Mouse (Mus musculus): ENCODE measurements at regions not wholly inside any gene's neighbourhood (a gene's known extent, or its start where the extent isn't known, plus 50 kb on each side); places are given as distances from the start of the nearest gene placed in this dataset.

- TF ChIP-seq CTCF (IDR thresholded peaks at IDR 0.05; ENCODE audit: low read depth): no peak
- DNase-seq (peak; percentile 51), ATAC-seq (ENCODE audit: insufficient read depth) (peak; percentile 60)
- no peak overlapping the region for H3K4me3 ChIP-seq (ENCODE audit: low read depth, low read length)
- no peaks in the 10 kb centered on the region for H3K27me3 ChIP-seq (ENCODE audit: insufficient read depth, low read length)
- H3K4me1 ChIP-seq (ENCODE audit: insufficient read depth): peaks cover 14% of the 10 kb centered on the region
- no peaks in the 10 kb centered on the region for H3K36me3 ChIP-seq (ENCODE audit: insufficient read depth)
- no peak overlapping the region for H3K4me2 ChIP-seq
- H3K27ac ChIP-seq (ENCODE audit: low read depth): 0 out of 2 replicates have a peak overlapping the region, but pooled peaks have one; percentile 13
- H3K9ac ChIP-seq: no peak overlapping the region
- H3K9me3 ChIP-seq (ENCODE audit: low read depth, low read length): no peaks in the 10 kb centered on the region
Observed at GRCm38 (mm10) chr8:10802003-10802402, 206.3 kb downstream of the Irs2 start.

GRCm38 (mm10) chr8:10801580-10801979, 206.7 kb downstream of the Irs2 start:
- Histone ChIP-seq H3K4me3 (ENCODE audit: low read depth, low read length) (no peak overlapping the region), H3K9me3 (ENCODE audit: low read depth, low read length) (no peaks in the 10 kb centered on the region), H3K27me3 (ENCODE audit: insufficient read depth, low read length) (no peaks in the 10 kb centered on the region), H3K4me2 (no peak overlapping the region), H3K9ac (no peak overlapping the region), H3K36me3 (ENCODE audit: insufficient read depth) (no peaks in the 10 kb centered on the region), H3K27ac (ENCODE audit: low read depth) (0 out of 2 replicates have a peak overlapping the region, but pooled peaks have one; percentile 13), H3K4me1 (ENCODE audit: insufficient read depth) (peaks cover 14% of the 10 kb centered on the region)
- ATAC-seq (ENCODE audit: insufficient read depth) (0 out of 2 replicates have a peak, but pooled peaks have one; percentile 25), DNase-seq (peak; percentile 39)
- TF ChIP-seq CTCF (IDR thresholded peaks at IDR 0.05; ENCODE audit: low read depth): no peak
- WGBS: 35% methylated on average over 5 of the region's 5 CpGs

DNA sequence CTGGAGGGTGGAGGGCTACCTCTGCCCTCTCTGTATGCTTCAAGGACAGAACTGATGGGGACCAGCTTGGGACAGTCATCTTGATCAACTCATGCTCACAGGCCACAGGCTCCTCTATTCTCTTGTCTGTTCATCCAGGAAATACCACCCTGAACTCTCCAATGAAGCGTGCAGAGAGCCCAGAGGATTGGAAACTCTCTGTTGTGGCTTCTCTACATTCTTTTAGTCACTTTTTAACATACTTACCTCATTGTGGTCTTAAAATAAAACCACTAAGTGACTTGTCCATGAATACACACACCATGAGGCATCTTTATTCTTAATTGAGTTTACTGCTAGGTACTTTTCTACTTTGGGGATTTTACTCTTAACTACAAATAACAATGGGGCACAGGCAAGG, 209.8 kb downstream of the Irs2 start:
- Histone ChIP-seq H3K9ac (no peak overlapping the region), H3K27ac (ENCODE audit: low read depth) (no peak overlapping the region), H3K4me1 (ENCODE audit: insufficient read depth) (peaks cover 14% of the 10 kb centered on the region), H3K36me3 (ENCODE audit: insufficient read depth) (no peaks in the 10 kb centered on the region), H3K4me2 (no peak overlapping the region), H3K9me3 (ENCODE audit: low read depth, low read length) (no peaks in the 10 kb centered on the region), H3K4me3 (ENCODE audit: low read depth, low read length) (no peak overlapping the region), H3K27me3 (ENCODE audit: insufficient read depth, low read length) (no peaks in the 10 kb centered on the region)
- no peak for TF ChIP-seq CTCF (IDR thresholded peaks at IDR 0.05; ENCODE audit: low read depth)
- 72% methylated on average over 1 of the region's 1 CpGs for WGBS
- DNase-seq (no peak), ATAC-seq (ENCODE audit: insufficient read depth) (no peak)

- H3K4me1 ChIP-seq (ENCODE audit: insufficient read depth): no peaks in the 10 kb centered on the region; the same call in 1 of the 2 replicates
- no peak overlapping the region for H3K27ac ChIP-seq (ENCODE audit: low read depth)
- no peaks in the 10 kb centered on the region for H3K27me3 ChIP-seq (ENCODE audit: insufficient read depth, low read length)
- no peak overlapping the region for H3K4me3 ChIP-seq (ENCODE audit: low read depth, low read length)
- no peak for TF ChIP-seq CTCF (IDR thresholded peaks at IDR 0.05; ENCODE audit: low read depth)
- H3K9me3 ChIP-seq (ENCODE audit: low read depth, low read length): no peaks in the 10 kb centered on the region
- no peak overlapping the region for H3K4me2 ChIP-seq
- ATAC-seq (ENCODE audit: insufficient read depth) (no peak; the same call in 1 of the 2 replicates), DNase-seq (peak; percentile 65)
- H3K9ac ChIP-seq: no peak overlapping the region
- H3K36me3 ChIP-seq (ENCODE audit: insufficient read depth): no peaks in the 10 kb centered on the region
- WGBS: 31% methylated on average over 10 of the region's 10 CpGs
Observed at GRCm38 (mm10) chr8:10794367-10795189, 213.7 kb downstream of the Irs2 start.

GRCm38 (mm10) chr8:10793670-10794366, 214.4 kb downstream of the Irs2 start:
- H3K4me1 ChIP-seq (ENCODE audit: insufficient read depth): no peaks in the 10 kb centered on the region; the same call in 1 of the 2 replicates
- no peak overlapping the region for H3K27ac ChIP-seq (ENCODE audit: low read depth)
- no peak for DNase-seq
- no peak for ATAC-seq (ENCODE audit: insufficient read depth)
- H3K4me2 ChIP-seq: no peak overlapping the region
- WGBS: 97% methylated on average over 9 of the region's 9 CpGs
- H3K9me3 ChIP-seq (ENCODE audit: low read depth, low read length): no peaks in the 10 kb centered on the region
- no peaks in the 10 kb centered on the region for H3K27me3 ChIP-seq (ENCODE audit: insufficient read depth, low read length)
- H3K4me3 ChIP-seq (ENCODE audit: low read depth, low read length): no peak overlapping the region
- no peak overlapping the region for H3K9ac ChIP-seq
- no peaks in the 10 kb centered on the region for H3K36me3 ChIP-seq (ENCODE audit: insufficient read depth)
- TF ChIP-seq CTCF (IDR thresholded peaks at IDR 0.05; ENCODE audit: low read depth): no peak

DNA sequence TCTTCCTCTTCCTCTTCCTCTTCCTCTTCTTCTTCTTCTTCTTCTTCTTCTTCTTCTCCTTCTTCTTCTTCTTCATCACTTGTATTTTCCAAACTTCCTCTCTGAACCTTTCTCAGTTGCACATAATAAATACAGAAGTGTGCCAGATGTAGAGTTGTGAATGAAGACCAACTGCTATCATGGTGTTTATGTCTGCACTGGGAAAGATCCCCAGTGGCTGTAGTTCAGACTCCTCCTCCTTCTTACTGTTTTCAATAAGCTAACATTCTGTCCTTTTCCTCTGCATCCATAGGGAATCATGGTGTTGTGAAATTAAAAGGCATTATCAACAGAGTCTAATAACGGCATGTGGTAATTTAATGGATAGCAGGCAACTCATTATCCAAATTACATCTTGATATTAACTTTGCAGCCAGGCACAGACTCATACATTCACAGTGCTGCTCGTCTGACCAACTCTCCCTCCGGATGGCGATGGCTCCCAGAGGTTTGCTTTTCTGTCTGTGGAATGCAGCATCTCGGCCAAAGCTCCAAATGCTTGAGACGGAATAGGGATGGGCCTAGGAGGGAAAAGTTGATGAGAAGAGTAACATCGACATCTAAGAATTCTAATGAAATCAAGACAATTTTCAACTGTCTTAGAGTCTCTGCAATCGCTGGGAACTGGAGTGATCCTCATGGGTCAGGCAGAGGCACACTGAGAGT, 219.6 kb downstream of the Irs2 start:
- Histone ChIP-seq H3K9ac (no peak overlapping the region), H3K4me1 (ENCODE audit: insufficient read depth) (no peaks in the 10 kb centered on the region; the same call in 1 of the 2 replicates), H3K4me3 (ENCODE audit: low read depth, low read length) (no peak overlapping the region), H3K27me3 (ENCODE audit: insufficient read depth, low read length) (no peaks in the 10 kb centered on the region), H3K9me3 (ENCODE audit: low read depth, low read length) (no peaks in the 10 kb centered on the region), H3K27ac (ENCODE audit: low read depth) (peak overlapping the region; percentile 54), H3K4me2 (no peak overlapping the region), H3K36me3 (ENCODE audit: insufficient read depth) (no peaks in the 10 kb centered on the region)
- WGBS: 37% methylated on average over 8 of the region's 8 CpGs
- ATAC-seq (ENCODE audit: insufficient read depth) (no peak), DNase-seq (peak; percentile 72)
- no peak for TF ChIP-seq CTCF (IDR thresholded peaks at IDR 0.05; ENCODE audit: low read depth)

Measured in lung, embryonic 14.5 days (tissue).